Mouse (Mus musculus) urinary bladder, postnatal 10 days (tissue): ENCODE measurements around the gene Bard1.

Source experiments
- DNase-seq: peaks from one replicate; pipeline ENCODE4 v3.0.0; 2022; ENCODE audit warnings: low spot score

Bard1 gene

DNA sequence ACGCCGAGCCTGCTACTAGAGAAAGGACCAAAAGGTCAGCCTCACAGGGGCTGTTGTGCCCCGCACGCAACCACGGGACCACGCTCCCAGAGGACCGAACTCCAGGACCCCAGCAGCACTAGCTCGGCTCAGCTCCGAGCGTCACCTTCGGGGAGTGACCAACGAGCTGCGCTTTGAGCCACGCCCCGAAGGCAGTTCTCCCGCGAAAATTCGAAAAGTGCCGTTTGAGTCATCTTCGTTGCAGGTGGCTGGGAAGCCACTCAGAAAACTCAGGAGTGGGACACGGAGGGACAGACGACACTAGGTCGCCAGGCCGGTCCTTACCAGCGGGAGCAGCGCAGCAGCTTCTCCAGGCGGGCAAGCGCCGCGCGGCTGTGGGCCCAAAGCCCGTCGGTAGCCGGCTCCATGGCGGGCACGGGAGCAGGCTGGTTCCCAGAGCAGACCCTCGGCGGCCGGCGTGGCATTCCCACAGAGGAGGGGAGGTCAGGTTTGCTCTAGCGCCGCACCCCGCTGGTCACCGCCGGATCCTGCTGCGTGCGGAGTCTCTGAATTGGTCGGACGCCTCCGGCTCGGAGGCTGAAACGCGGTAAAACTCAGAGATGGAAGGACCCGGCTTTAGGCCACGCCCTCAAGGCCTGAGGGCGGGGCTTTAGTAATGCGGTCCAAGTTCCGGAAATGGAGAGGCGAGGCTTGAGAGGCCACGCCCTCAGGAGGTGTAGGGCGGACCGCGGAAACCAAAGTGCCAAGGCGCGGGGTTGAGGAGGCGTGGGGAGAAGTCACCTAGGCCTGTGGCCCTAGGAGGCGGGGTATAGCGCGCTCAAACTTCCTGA, at the start of gene Bard1:
Gene Bard1, minus strand, starts transcription at position 803 of the 830 bp plus-strand sequence.
- DNase-seq: peak; percentile 62

DNA sequence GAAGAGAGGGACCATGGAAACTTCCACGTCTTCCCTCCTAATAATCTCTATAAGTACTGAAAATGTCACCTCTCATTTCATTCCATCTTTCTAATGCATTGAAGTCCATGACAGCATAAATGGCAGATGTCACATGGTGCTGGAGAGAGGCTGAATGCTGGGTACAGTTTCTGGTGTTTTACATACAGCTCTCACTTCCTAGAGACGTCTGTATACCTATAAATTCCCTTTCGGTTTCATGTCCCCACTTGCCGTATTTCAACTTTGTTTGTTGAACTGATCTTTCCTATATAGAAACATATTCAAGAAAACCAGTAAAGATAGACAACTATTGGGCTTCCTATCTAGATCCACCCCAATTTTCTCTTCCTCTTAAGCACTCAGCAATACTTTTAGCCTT, 24.2 kb upstream of the Bard1 start:
- DNase-seq: no peak

GRCm38 (mm10) chr1:71118511-71118910, 15.6 kb upstream of the Bard1 start:
- DNase-seq: no peak

DNA sequence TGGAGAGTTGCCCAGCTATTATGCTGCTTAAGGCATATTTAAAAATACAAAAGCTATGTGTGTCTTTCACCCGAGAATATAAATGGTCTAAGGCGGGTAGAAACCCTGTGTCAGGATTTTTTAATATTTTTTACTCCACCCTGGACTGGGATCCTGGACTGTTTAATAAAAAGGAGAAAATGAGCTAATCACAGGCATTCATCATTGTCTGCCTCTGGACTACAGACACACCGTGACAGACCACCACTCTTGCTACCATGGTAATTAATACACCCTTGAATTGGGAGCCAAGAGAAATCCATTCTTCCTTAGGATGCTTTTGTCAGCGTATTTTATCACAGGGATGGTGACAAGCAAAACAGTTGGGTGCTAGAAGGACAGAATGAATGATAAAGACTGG, 14.3 kb upstream of the Bard1 start:
- no peak for DNase-seq

- no peak for DNase-seq
Measured at GRCm38 (mm10) chr1:71115781-71116180, 12.8 kb upstream of the Bard1 start.

GRCm38 (mm10) chr1:71109858-71110257, 6.9 kb upstream of the Bard1 start:
- no peak for DNase-seq

- no peak for DNase-seq
Measured at GRCm38 (mm10) chr1:71106127-71106526, 3.2 kb upstream of the Bard1 start.

DNA sequence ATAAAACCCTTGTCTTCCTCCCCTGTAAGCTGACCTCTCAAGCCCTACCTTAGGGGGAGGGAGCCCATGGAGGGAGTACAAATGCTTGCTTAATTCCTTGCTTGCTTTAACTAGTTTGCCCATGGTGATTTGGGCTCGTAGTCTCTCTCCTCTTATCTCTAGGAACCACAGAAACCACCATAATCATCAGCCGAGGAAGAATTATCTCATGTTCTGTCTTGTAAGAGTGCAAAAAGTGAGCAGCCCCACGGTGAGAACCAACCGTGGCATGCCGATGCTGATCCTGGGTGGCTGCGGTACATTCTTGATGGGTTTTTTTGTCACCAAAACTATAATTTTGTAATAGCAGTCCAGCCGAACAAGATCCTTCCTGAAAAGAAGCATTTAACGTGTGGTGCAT, 2.8 kb upstream of the Bard1 start:
- DNase-seq: no peak

GRCm38 (mm10) chr1:71103174-71103864, 373 bp upstream of the Bard1 start:
- DNase-seq: no peak

DNA sequence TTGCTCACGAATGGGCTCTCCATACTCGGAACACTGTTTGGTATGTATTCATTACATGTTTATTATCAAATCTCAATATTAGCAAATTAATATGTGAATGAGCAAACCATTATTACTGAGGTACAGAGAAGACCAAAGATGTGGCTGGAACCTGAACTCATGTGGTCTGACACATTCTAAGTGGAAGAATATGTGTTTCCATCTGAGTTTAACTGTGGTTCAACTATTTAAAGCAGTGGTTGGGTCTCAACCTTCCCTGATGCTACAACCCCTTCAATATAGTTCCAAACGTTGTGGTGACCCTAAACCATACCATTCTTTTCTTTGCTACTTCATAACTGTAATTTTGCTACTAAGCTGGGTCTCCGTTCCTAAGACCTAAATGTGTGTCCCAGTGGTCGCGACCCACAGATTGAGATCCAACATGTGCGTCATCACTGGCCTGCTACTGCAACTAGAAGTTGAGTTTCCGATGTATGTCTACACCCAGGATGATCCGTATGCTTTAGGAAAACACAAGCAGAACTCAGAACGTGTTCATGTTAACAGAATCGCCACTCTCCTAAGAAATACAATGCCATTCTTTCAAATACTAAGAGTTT, 1.5 kb downstream of the Bard1 start:
- no peak for DNase-seq

GRCm38 (mm10) chr1:71100591-71101368, 2.2 kb downstream of the Bard1 start:
- no peak for DNase-seq

DNA sequence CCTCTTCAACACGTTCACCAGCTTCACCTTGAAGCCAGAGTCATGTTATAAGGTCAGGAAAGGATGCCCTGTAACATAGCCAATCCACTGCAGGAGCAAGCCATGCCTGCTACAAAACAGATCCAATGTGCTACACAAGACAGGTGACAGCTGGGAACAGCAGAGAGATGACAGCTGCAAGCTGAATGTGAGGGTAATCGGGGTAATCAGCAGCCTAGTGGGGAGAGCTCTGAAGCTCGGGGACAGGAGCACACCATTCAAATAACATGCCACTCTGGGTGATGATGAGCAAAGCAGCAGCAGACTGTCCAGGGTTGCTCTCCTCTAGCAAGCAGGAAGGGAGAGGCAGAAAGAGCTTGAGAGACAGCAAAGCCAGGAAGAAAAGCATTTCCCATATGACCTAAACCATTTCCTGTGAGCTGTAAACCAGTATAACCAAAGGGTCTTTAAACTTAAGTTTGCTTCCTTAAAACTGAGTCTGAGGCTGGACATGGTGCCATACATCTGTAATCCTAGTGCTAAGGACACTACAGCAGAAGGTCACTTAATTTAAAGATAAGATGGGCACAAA, 2.9 kb downstream of the Bard1 start:
- no peak for DNase-seq

DNA sequence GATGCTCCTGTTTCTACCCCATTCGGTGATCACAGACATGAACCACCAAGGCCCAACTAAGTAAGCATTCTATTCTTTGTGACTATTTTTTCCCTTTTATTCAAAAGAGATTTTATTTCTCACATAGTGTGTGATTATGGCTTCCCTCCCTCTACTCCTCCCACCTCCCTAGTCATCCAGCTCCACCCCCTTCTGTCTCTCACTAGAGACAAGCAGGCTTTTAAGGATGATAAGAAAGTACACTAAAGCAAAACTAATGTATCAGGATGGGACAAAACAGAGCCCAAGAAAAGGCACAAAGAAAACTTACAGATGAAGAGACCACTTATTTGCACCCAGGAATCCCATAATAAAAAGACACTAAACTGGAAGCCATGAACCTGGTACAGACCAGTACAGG, 6.9 kb downstream of the Bard1 start:
- no peak for DNase-seq

- DNase-seq: no peak
Measured at GRCm38 (mm10) chr1:71095211-71095805, 7.6 kb downstream of the Bard1 start.

- no peak for DNase-seq
Measured at GRCm38 (mm10) chr1:71075651-71076050, 27.3 kb downstream of the Bard1 start.

GRCm38 (mm10) chr1:71070771-71071170, 32.2 kb downstream of the Bard1 start:
- DNase-seq: no peak

GRCm38 (mm10) chr1:71068728-71069304, 34.1 kb downstream of the Bard1 start:
- no peak for DNase-seq

DNA sequence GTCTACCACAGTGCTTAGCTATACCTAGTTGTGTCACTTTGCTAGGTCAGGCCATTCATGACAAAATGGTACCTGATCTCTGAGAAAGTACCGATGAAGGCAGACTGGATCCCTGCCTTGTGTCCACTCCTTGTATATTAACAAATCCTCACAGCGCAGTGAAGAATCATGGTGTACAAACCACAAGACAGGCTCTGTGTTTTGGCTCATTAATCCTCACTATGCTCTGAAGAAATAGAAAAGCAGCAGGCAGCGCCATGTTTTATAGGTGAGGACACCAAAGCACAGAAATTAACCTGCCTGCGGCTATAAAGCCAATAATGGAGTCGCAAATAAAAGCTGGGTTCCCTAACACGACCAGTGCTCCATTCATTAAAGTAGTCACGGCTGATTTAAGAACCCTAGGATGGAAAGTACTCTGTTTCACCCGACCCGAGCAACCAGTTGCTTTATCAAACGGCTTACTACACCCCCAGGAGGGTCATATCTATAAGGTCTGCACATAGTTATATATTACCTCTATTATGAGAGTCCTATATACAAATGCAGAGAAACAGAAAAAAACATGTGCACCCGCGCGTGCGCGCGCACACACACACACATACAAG, 39.0 kb downstream of the Bard1 start:
- DNase-seq: no peak

DNA sequence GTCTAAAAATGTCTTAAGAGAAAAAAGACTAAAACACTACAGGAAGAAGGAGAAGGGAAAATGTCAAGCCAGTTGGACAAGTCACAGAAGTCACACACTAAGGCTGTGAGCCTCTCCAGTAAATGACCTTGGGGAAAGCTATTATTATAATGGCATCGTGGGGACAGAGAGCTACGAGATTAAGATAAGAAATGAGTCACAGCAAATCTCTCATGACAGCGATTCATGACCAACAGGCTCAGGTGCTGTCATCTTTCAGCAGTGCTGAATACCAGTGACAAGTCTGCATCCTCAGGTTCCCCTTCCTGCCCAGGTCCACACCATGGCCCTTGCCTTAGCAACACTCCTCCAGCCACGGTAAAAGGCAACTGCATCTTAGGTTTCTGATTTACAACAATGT, 46.8 kb downstream of the Bard1 start:
- no peak for DNase-seq

DNA sequence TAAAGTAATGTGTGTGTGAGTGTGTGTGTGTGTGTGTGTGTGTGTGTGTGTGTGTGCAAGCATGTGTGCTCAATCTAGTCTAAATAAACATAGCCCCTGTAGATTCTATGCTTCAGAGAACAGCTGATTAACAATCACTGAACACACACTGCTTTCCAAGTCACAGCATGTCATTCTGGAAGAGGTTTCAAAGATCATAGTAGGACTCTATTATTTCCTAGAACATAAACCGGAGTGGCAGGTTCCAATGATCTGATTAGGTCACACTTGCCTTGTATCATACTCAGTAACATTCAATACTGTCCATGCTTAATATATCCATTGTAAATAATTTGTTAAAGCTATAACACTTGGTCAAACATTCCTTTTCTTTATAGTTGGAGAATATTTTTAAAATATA, 47.5 kb downstream of the Bard1 start:
- no peak for DNase-seq

- no peak for DNase-seq
Measured at GRCm38 (mm10) chr1:71052756-71053155, 50.2 kb downstream of the Bard1 start.
